Mouse (Mus musculus): ENCODE measurements around the gene Hp.

DNA sequence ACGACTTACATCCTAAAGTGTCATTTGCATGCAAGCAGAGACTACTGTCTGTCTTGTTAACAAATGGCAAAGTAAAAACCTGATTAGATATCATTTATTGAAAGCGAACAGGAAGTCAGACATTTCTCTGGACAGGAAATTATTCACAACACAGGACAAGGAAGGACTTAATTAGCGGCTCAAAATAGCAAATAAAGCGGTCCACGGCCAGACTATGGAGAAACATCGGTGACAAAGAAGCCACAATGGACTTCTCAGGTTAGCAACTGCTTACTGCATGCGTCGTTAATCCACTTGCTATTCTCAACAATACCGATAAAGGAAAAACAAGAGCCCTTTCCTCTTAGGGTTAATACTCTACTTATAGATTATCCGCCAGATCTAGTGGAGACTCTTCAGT, 14.2 kb downstream of the Hp start:
- TF ChIP-seq CTCF (IDR thresholded peaks at IDR 0.05; ENCODE audit: low read depth) = no peak
- TF ChIP-seq EP300 (IDR thresholded peaks at IDR 0.05; ENCODE audit: low read depth) = no peak
